Mouse (Mus musculus) liver, embryonic 16.5 days (tissue): ENCODE results near the gene Hivep3. TPM values are rescaled to one million over a fixed set of nuclear protein-coding genes. Genes with fewer than 3 reads are reported as not detected.

Experiments
- ATAC-seq: fragments of 200-750 bp; cut with Nextera tagmentation; 2 replicates; pipeline ENCODE4 v1.8.0; 2017; ENCODE audit warnings: low read depth, mild to moderate bottlenecking, moderate number of reproducible peaks, moderate library complexity
- H3K27ac ChIP-seq: fragments of 300-500 bp; sonication (generic); 2 replicates; pipeline ENCODE4 v1.5.1; 2014; ENCODE audit warnings: mild to moderate bottlenecking, low read length
- H3K27me3 ChIP-seq: fragments of 300-500 bp; sonication (generic); 2 replicates; pipeline ENCODE4 v1.6.1; 2014; ENCODE audit warnings: low read depth, low read length, mixed read lengths; ENCODE audit not compliant: control insufficient read depth, insufficient read depth
- H3K36me3 ChIP-seq: fragments of 300-500 bp; sonication (generic); 2 replicates; pipeline ENCODE4 v1.6.1; 2014; ENCODE audit warnings: mild to moderate bottlenecking; ENCODE audit not compliant: control insufficient read depth, insufficient read depth
- H3K4me1 ChIP-seq: fragments of 300-500 bp; sonication (generic); 2 replicates; pipeline ENCODE4 v1.6.1; 2014; ENCODE audit warnings: low read depth, low read length, mixed read lengths; ENCODE audit not compliant: control insufficient read depth
- H3K4me2 ChIP-seq: fragments of 300-500 bp; sonication (generic); 2 replicates; pipeline ENCODE4 v1.6.1; 2014; ENCODE audit warnings: low read depth, low read length, mixed read lengths
- H3K4me3 ChIP-seq: fragments of 300-500 bp; sonication (generic); 2 replicates; pipeline ENCODE4 v1.5.1; 2014; ENCODE audit warnings: low read depth, mild to moderate bottlenecking, low read length
- H3K9ac ChIP-seq: fragments of 300-500 bp; sonication (generic); 2 replicates; pipeline ENCODE4 v1.6.1; 2014; ENCODE audit warnings: low read depth, low read length
- H3K9me3 ChIP-seq: fragments of 300-500 bp; sonication (generic); replicated peaks from 2 replicates; pipeline ENCODE4 v1.6.1; 2016; ENCODE audit warnings: low read length; ENCODE audit not compliant: control insufficient read depth
- WGBS: fragments of 180-500 bp; shearing (Covaris S2); extraction: QIAGEN DNeasy Blood & Tissue Kit; methylation state at CpG from one replicate; pipeline ENCODE4 v1.1.7; 2014; ENCODE audit not compliant: insufficient replicate concordance; 5-methylcytosine and 5-hydroxymethylcytosine counted together
- polyA plus RNA-seq: library from polyadenylated mRNA; unstranded; fragments of >200 nt; fragmentation: Nextera tagmentation; extraction: Ambion mirVana; gene quantifications from 2 replicates; pipeline ENCODE4 v1.2.1, GENCODE M21; 2015

Hivep3 gene
- polyA plus RNA-seq, 1 experiment from 2014 or later = 2.1 TPM

GRCm38 (mm10) chr4:120041520-120041919 is 307.9 kb downstream of the Hivep3 start:
- ATAC-seq = no peak
- H3K9ac ChIP-seq = no peak overlapping the region
- H3K4me2 ChIP-seq = no peak overlapping the region
- H3K4me1 ChIP-seq = no peaks in the 10 kb centered on the region
- WGBS = 39% methylated on average over 2 of the region's 2 CpGs
- H3K36me3 ChIP-seq = no peaks in the 10 kb centered on the region
- H3K9me3 ChIP-seq = no peaks in the 10 kb centered on the region
- H3K27me3 ChIP-seq = no peaks in the 10 kb centered on the region
- no peak overlapping the region for H3K4me3 ChIP-seq
- H3K27ac ChIP-seq = no peak overlapping the region

- no peak overlapping the region for H3K27ac ChIP-seq
- no peak overlapping the region for H3K4me2 ChIP-seq
- H3K4me3 ChIP-seq = no peak overlapping the region
- no peaks in the 10 kb centered on the region for H3K4me1 ChIP-seq
- H3K27me3 ChIP-seq = no peaks in the 10 kb centered on the region
- no peak for ATAC-seq
- no peak overlapping the region for H3K9ac ChIP-seq
- WGBS = 71% methylated on average over 7 of the region's 7 CpGs
- H3K36me3 ChIP-seq = no peaks in the 10 kb centered on the region
- no peaks in the 10 kb centered on the region for H3K9me3 ChIP-seq
Measured at GRCm38 (mm10) chr4:120042480-120042879, 308.9 kb downstream of the Hivep3 start.

- H3K27ac ChIP-seq = no peak overlapping the region
- no peaks in the 10 kb centered on the region for H3K9me3 ChIP-seq
- H3K9ac ChIP-seq = no peak overlapping the region
- no peaks in the 10 kb centered on the region for H3K36me3 ChIP-seq
- no peak overlapping the region for H3K4me3 ChIP-seq
- no peak overlapping the region for H3K4me2 ChIP-seq
- H3K27me3 ChIP-seq = no peaks in the 10 kb centered on the region
- no peak for ATAC-seq
- 62% methylated on average over 5 of the region's 5 CpGs for WGBS
- no peaks in the 10 kb centered on the region for H3K4me1 ChIP-seq
Measured at GRCm38 (mm10) chr4:120044612-120045011, 311.0 kb downstream of the Hivep3 start.

GRCm38 (mm10) chr4:120045131-120045537 is 311.6 kb downstream of the Hivep3 start:
- no peak overlapping the region for H3K4me2 ChIP-seq
- ATAC-seq = no peak
- 38% methylated on average over 5 of the region's 5 CpGs for WGBS
- H3K27ac ChIP-seq = no peak overlapping the region
- no peaks in the 10 kb centered on the region for H3K9me3 ChIP-seq
- H3K9ac ChIP-seq = no peak overlapping the region
- no peak overlapping the region for H3K4me3 ChIP-seq
- no peaks in the 10 kb centered on the region for H3K27me3 ChIP-seq
- H3K36me3 ChIP-seq = no peaks in the 10 kb centered on the region
- H3K4me1 ChIP-seq = no peaks in the 10 kb centered on the region

GRCm38 (mm10) chr4:120045871-120046270 is 312.3 kb downstream of the Hivep3 start:
- no peak for ATAC-seq
- WGBS = 58% methylated on average over 7 of the region's 7 CpGs
- H3K36me3 ChIP-seq = no peaks in the 10 kb centered on the region
- no peak overlapping the region for H3K27ac ChIP-seq
- no peak overlapping the region for H3K4me2 ChIP-seq
- H3K9ac ChIP-seq = no peak overlapping the region
- H3K27me3 ChIP-seq = no peaks in the 10 kb centered on the region
- no peaks in the 10 kb centered on the region for H3K4me1 ChIP-seq
- H3K4me3 ChIP-seq = no peak overlapping the region
- no peaks in the 10 kb centered on the region for H3K9me3 ChIP-seq

GRCm38 (mm10) chr4:120047060-120047459 is 313.5 kb downstream of the Hivep3 start:
- no peaks in the 10 kb centered on the region for H3K4me1 ChIP-seq
- no peaks in the 10 kb centered on the region for H3K36me3 ChIP-seq
- H3K4me3 ChIP-seq = no peak overlapping the region
- no peak for ATAC-seq
- no peak overlapping the region for H3K27ac ChIP-seq
- H3K9ac ChIP-seq = no peak overlapping the region
- H3K27me3 ChIP-seq = no peaks in the 10 kb centered on the region
- 20% methylated on average over 4 of the region's 4 CpGs for WGBS
- no peaks in the 10 kb centered on the region for H3K9me3 ChIP-seq
- no peak overlapping the region for H3K4me2 ChIP-seq

- no peaks in the 10 kb centered on the region for H3K9me3 ChIP-seq
- no peak overlapping the region for H3K4me2 ChIP-seq
- H3K27me3 ChIP-seq = no peaks in the 10 kb centered on the region
- H3K27ac ChIP-seq = no peak overlapping the region
- H3K4me1 ChIP-seq = no peaks in the 10 kb centered on the region
- no peak overlapping the region for H3K4me3 ChIP-seq
- H3K9ac ChIP-seq = no peak overlapping the region
- WGBS = 60% methylated on average over 4 of the region's 4 CpGs
- H3K36me3 ChIP-seq = no peaks in the 10 kb centered on the region
- ATAC-seq = no peak
Measured at GRCm38 (mm10) chr4:120048274-120048673, 314.7 kb downstream of the Hivep3 start.

- no peak overlapping the region for H3K9ac ChIP-seq
Measured at GRCm38 (mm10) chr4:120049857-120050256, 316.3 kb downstream of the Hivep3 start.

GRCm38 (mm10) chr4:120052481-120052880 is 318.9 kb downstream of the Hivep3 start:
- no peak overlapping the region for H3K4me2 ChIP-seq
- no peaks in the 10 kb centered on the region for H3K9me3 ChIP-seq
- no peaks in the 10 kb centered on the region for H3K27me3 ChIP-seq
- H3K36me3 ChIP-seq = no peaks in the 10 kb centered on the region
- no peaks in the 10 kb centered on the region for H3K4me1 ChIP-seq
- H3K27ac ChIP-seq = no peak overlapping the region
- no peak overlapping the region for H3K9ac ChIP-seq
- ATAC-seq = no peak
- no peak overlapping the region for H3K4me3 ChIP-seq

More at GRCm38 (mm10) chr4:120049857-120050256, 316.3 kb downstream of the Hivep3 start:
- Histone ChIP-seq H3K9me3 (no peaks in the 10 kb centered on the region), H3K4me2 (no peak overlapping the region), H3K27ac (no peak overlapping the region), H3K4me1 (no peaks in the 10 kb centered on the region), H3K36me3 (no peaks in the 10 kb centered on the region), H3K4me3 (no peak overlapping the region), H3K27me3 (no peaks in the 10 kb centered on the region)
- WGBS = 62% methylated on average over 3 of the region's 3 CpGs
- no peak for ATAC-seq
